Mouse (Mus musculus) hindlimb bud, embryonic 11.5 days (tissue): ENCODE data around the gene Fcgr3.

ENCODE experiments used
- DNase-seq: peaks from one replicate; pipeline ENCODE4 v3.0.0-alpha.2; 2012; ENCODE audit warnings: low read depth, low spot score; ENCODE audit errors: extremely low spot score

Gene Fcgr3

GRCm38 (mm10) chr1:171057253-171057652, 7.5 kb downstream of the Fcgr3 start:
- DNase-seq = no peak

GRCm38 (mm10) chr1:171053305-171053704, 11.4 kb downstream of the Fcgr3 start:
- DNase-seq = no peak

- no peak for DNase-seq
These were observed 14.0 kb downstream of the Fcgr3 start for GRCm38 (mm10) chr1:171050774-171051173.

GRCm38 (mm10) chr1:171049263-171049662, 15.5 kb downstream of the Fcgr3 start:
- DNase-seq = no peak

GRCm38 (mm10) chr1:171046501-171046900, 18.2 kb downstream of the Fcgr3 start:
- no peak for DNase-seq

GRCm38 (mm10) chr1:171045079-171045465, 19.7 kb downstream of the Fcgr3 start:
- DNase-seq = no peak

- peak; percentile 57 for DNase-seq
These were observed 20.2 kb downstream of the Fcgr3 start for GRCm38 (mm10) chr1:171044365-171045078.

- no peak for DNase-seq
These were observed 21.1 kb downstream of the Fcgr3 start for GRCm38 (mm10) chr1:171043594-171044153.

GRCm38 (mm10) chr1:171039880-171040279, 24.9 kb downstream of the Fcgr3 start:
- DNase-seq = no peak

GRCm38 (mm10) chr1:171039135-171039534, 25.6 kb downstream of the Fcgr3 start:
- no peak for DNase-seq

GRCm38 (mm10) chr1:171037861-171038721, 26.6 kb downstream of the Fcgr3 start:
- DNase-seq = peak; percentile 91

GRCm38 (mm10) chr1:171036550-171037324, 28.0 kb downstream of the Fcgr3 start:
- DNase-seq = peak; percentile 79

GRCm38 (mm10) chr1:171035611-171036010, 29.1 kb downstream of the Fcgr3 start:
- no peak for DNase-seq

GRCm38 (mm10) chr1:171034201-171034600, 30.5 kb downstream of the Fcgr3 start:
- DNase-seq = no peak

GRCm38 (mm10) chr1:171033756-171034155, 31.0 kb downstream of the Fcgr3 start:
- DNase-seq = peak; percentile 78

GRCm38 (mm10) chr1:171033196-171033595, 31.5 kb downstream of the Fcgr3 start:
- no peak for DNase-seq

GRCm38 (mm10) chr1:171032691-171033090, 32.0 kb downstream of the Fcgr3 start:
- DNase-seq = no peak

- DNase-seq = no peak
These were observed 33.0 kb downstream of the Fcgr3 start for GRCm38 (mm10) chr1:171031752-171032151.

GRCm38 (mm10) chr1:171019311-171019950, 45.3 kb downstream of the Fcgr3 start:
- DNase-seq = no peak

- no peak for DNase-seq
These were observed 46.0 kb downstream of the Fcgr3 start, which contains the start of gene Fcgr4 for GRCm38 (mm10) chr1:171018737-171019136. TSS of gene Fcgr4 (plus strand) at chr1:171018920.
